Comparison of ENCODE assay signal across 14 mouse cellular contexts in the genomic region with DNA sequence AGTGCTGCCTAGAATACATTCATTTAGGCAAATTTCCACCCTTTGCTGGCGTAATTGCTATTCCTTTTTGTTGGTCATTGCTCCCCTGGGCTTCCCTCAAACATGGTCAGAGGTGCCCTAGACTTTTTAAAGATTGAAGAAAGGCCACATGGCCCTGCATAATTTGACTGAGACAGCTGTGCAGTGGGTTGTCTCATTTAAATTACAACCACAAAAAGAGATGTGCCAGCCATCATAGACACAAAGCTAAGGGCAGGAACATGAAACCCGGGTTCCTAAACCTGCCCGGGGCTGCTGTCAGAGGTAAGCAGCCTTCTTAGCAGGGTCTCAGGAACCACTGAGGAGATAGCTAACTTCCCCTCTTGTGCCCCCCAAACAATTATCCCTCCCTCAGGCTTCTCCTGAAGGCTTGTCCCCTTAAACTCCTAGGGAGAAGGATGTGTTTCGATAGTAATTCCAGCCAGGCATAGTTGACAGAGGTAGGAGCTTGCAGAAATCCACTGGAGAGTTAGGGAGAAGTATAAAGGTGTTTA. TPM values are rescaled to one million over a fixed set of nuclear protein-coding genes. Genes with fewer than 3 reads are reported as not detected.
DNase-seq lines count a peak whose midpoint lies in the region; ATAC-seq and TF ChIP-seq lines count a peak whose summit lies in the region.
"Had no signal": no experiment of that assay in that cellular context is flagged by ENCODE, and none has a peak within 500 bp of the region (broad histone marks: within the 10 kb centered on the region; RNA-seq: fewer than 3 reads in every experiment).

No protein-coding gene starts in this region.

- no peaks in the 10 kb centered on the region for H3K36me3 ChIP-seq in hindbrain, embryonic 10.5 days
- no peaks in the 10 kb centered on the region for H3K36me3 ChIP-seq in hindbrain, embryonic 14.5 days (replicated peaks; ENCODE audit: control insufficient read depth, insufficient read depth)
- no peaks in the 10 kb centered on the region for H3K36me3 ChIP-seq in spleen, adult 2 months (ENCODE audit: control insufficient read depth, insufficient read depth, low read length)
- no peaks in the 10 kb centered on the region for H3K36me3 ChIP-seq in limb, embryonic 10.5 days
- no peaks in the 10 kb centered on the region for H3K36me3 ChIP-seq in liver, embryonic 11.5 days (ENCODE audit: control insufficient read depth, insufficient read depth, low read length)
- H3K36me3 ChIP-seq: forebrain, embryonic 12.5 days; heart, embryonic 12.5 days had no signal

- H3K27me3 ChIP-seq in hindbrain, embryonic 10.5 days (ENCODE audit: insufficient read depth, poor library complexity, severe bottlenecking): 0 out of 2 replicates have a peak, but pooled peaks cover 6% of the 10 kb centered on the region
- H3K27me3 ChIP-seq in hindbrain, embryonic 14.5 days (ENCODE audit: control insufficient read depth, insufficient read depth, low read length): no peaks in the 10 kb centered on the region
- H3K27me3 ChIP-seq in spleen, adult 2 months (ENCODE audit: control insufficient read depth, insufficient read depth, low read length): no peaks in the 10 kb centered on the region
- no peaks in the 10 kb centered on the region for H3K27me3 ChIP-seq in limb, embryonic 10.5 days (ENCODE audit: low read depth, poor library complexity, severe bottlenecking)
- H3K27me3 ChIP-seq in liver, embryonic 11.5 days (replicated peaks; ENCODE audit: control insufficient read depth, insufficient read depth, low read length): peaks cover 2% of the 10 kb centered on the region; the same call in 1 of the 2 replicates
- H3K27me3 ChIP-seq: heart, embryonic 12.5 days had no signal

- DNase-seq in hindbrain, embryonic 10.5 days (ENCODE audit: low spot score): no peak
- no peak for DNase-seq in hindbrain, embryonic 14.5 days (ENCODE audit: low spot score)
- peak in 1 of 2 experiments; percentile 26 for DNase-seq in spleen, adult 2 months (ENCODE audit: low read depth in 1 of 2, low spot score in 2 of 2)
- DNase-seq in spleen, postnatal 14 days (ENCODE audit: low spot score in 2 of 2): no peak
- no peak for DNase-seq in limb, embryonic 10.5 days (ENCODE audit: low spot score)
- DNase-seq in cerebellum, postnatal 14 days: no peak
- no peak for DNase-seq in liver, embryonic 11.5 days (ENCODE audit: low spot score)
- DNase-seq: cerebellum, adult 9-11 months; gastrocnemius, postnatal 36 days; heart, postnatal 36 days; kidney, postnatal 14 days had no signal

- TF ChIP-seq CTCF in spleen, adult 2 months (IDR thresholded peaks at IDR 0.05; ENCODE audit: extremely low read depth, insufficient read depth, insufficient read length, insufficient replicate concordance): no peak

- no peak overlapping the region for H3K4me3 ChIP-seq in hindbrain, embryonic 10.5 days
- H3K4me3 ChIP-seq in hindbrain, embryonic 14.5 days (replicated peaks; ENCODE audit: low read length): no peak overlapping the region
- no peak overlapping the region for H3K4me3 ChIP-seq in spleen, adult 2 months (ENCODE audit: extremely low read depth, insufficient read depth, insufficient read length)
- no peak overlapping the region for H3K4me3 ChIP-seq in limb, embryonic 10.5 days
- H3K4me3 ChIP-seq in liver, embryonic 11.5 days (ENCODE audit: low read depth, low read length): no peak overlapping the region
- H3K4me3 ChIP-seq: forebrain, embryonic 12.5 days; heart, embryonic 12.5 days had no signal

- H3K9me3 ChIP-seq in hindbrain, embryonic 10.5 days: no peaks in the 10 kb centered on the region
- H3K9me3 ChIP-seq in hindbrain, embryonic 14.5 days (ENCODE audit: control insufficient read depth, low read length): no peaks in the 10 kb centered on the region
- H3K9me3 ChIP-seq in limb, embryonic 10.5 days (replicated peaks): no peaks in the 10 kb centered on the region
- H3K9me3 ChIP-seq in liver, embryonic 11.5 days (ENCODE audit: control insufficient read depth, low read length): no peaks in the 10 kb centered on the region
- H3K9me3 ChIP-seq: forebrain, embryonic 12.5 days; heart, embryonic 12.5 days had no signal

- no peak overlapping the region for H3K4me2 ChIP-seq in hindbrain, embryonic 14.5 days (replicated peaks)
- no peak overlapping the region for H3K4me2 ChIP-seq in liver, embryonic 11.5 days
- H3K4me2 ChIP-seq: forebrain, embryonic 12.5 days; heart, embryonic 12.5 days had no signal

- 27% methylated on average over 4 of the region's 4 CpGs for WGBS in hindbrain, embryonic 10.5 days
- 24% methylated on average over 4 of the region's 4 CpGs for WGBS in hindbrain, embryonic 14.5 days
- whole genome bisulfite sequencing in spleen, adult 2 months: 48% methylated on average over 4 of the region's 4 CpGs
- WGBS in limb, embryonic 10.5 days: 41% methylated on average over 4 of the region's 4 CpGs
- 56% methylated on average over 4 of the region's 4 CpGs for WGBS in liver, embryonic 11.5 days

- ATAC-seq in hindbrain, embryonic 14.5 days (ENCODE audit: low FRiP score): no peak
- no peak for ATAC-seq in liver, embryonic 11.5 days (replicated peaks; ENCODE audit: low FRiP score)
- ATAC-seq: intestine, postnatal 0 days had no signal

- no peak overlapping the region for H3K9ac ChIP-seq in hindbrain, embryonic 14.5 days
- H3K9ac ChIP-seq in liver, embryonic 11.5 days (ENCODE audit: low read depth, low read length): no peak overlapping the region
- H3K9ac ChIP-seq: forebrain, embryonic 12.5 days; heart, embryonic 12.5 days had no signal

- peaks cover 61% of the 10 kb centered on the region for H3K4me1 ChIP-seq in hindbrain, embryonic 10.5 days (replicated peaks)
- peaks cover 41% of the 10 kb centered on the region for H3K4me1 ChIP-seq in hindbrain, embryonic 14.5 days (replicated peaks; ENCODE audit: control insufficient read depth, insufficient read depth, low read length)
- H3K4me1 ChIP-seq in spleen, adult 2 months (ENCODE audit: control insufficient read depth, insufficient read depth, insufficient read length): peaks cover 16% of the 10 kb centered on the region
- peaks cover 59% of the 10 kb centered on the region for H3K4me1 ChIP-seq in limb, embryonic 10.5 days
- no peaks in the 10 kb centered on the region for H3K4me1 ChIP-seq in liver, embryonic 11.5 days (replicated peaks; ENCODE audit: control insufficient read depth, insufficient read depth, low read length)

- peak overlapping the region; percentile 81 for H3K27ac ChIP-seq in hindbrain, embryonic 10.5 days
- no peak overlapping the region for H3K27ac ChIP-seq in hindbrain, embryonic 14.5 days
- peak overlapping the region; percentile 55 for H3K27ac ChIP-seq in spleen, adult 2 months (ENCODE audit: insufficient read depth, low read length)
- H3K27ac ChIP-seq in limb, embryonic 10.5 days: peak overlapping the region; percentile 53
- H3K27ac ChIP-seq in liver, embryonic 11.5 days (ENCODE audit: low read depth, low read length): no peak overlapping the region
- H3K27ac ChIP-seq: forebrain, embryonic 12.5 days had no signal

- TF ChIP-seq POLR2A in spleen, adult 2 months (IDR thresholded peaks at IDR 0.05; ENCODE audit: low read depth, low read length): no peak

RNA-seq across cellular contexts. Expression of gene Ebf1, which starts 46.6 kb away (rescaled TPM):
- 60.1 and 77.9 TPM in 2 replicates for polyA plus RNA-seq in hindbrain, embryonic 10.5 days (2016; fragmentation: Nextera tagmentation; extraction: Ambion mirVana)
- polyA plus RNA-seq in hindbrain, embryonic 14.5 days (2014; fragmentation: Nextera tagmentation; extraction: Ambion mirVana): 123 TPM in 2 replicates
- 26.6 and 40.1 TPM in 2 replicates for polyA plus RNA-seq in spleen, adult 2 months (2012; rRNA removed)
- polyA plus RNA-seq in limb, embryonic 10.5 days (2016; fragmentation: Nextera tagmentation; extraction: Ambion mirVana): 7.4 and 23.8 TPM in 2 replicates
- polyA plus RNA-seq in liver, embryonic 11.5 days (2014; fragmentation: Nextera tagmentation; extraction: Ambion mirVana): 0.75 and 0.99 TPM in 2 replicates

Comparison
In these comparisons a context has a peak if more than half of its experiments do, and no peak if none do; other contexts are left out.
1. H3K27ac ChIP-seq: peak in hindbrain, embryonic 10.5 days (single experiment), spleen, adult 2 months (single experiment) and limb, embryonic 10.5 days (single experiment); none in hindbrain, embryonic 14.5 days (single experiment) and liver, embryonic 11.5 days (single experiment).